Mouse (Mus musculus) embryonic fibroblast, embryonic 13.5 days (primary cell): ENCODE measurements around the gene Ncoa7. TPM values are rescaled to one million over a fixed set of nuclear protein-coding genes. Genes with fewer than 3 reads are reported as not detected.

ENCODE experiments used
- H3K27ac ChIP-seq: 2 replicates; pipeline ENCODE4 v1.5.1; 2012; ENCODE audit warnings: low read length, control low read depth, inconsistent platforms; ENCODE audit not compliant: insufficient read depth
- H3K4me1 ChIP-seq: 2 replicates; pipeline ENCODE4 v1.6.1; 2011; ENCODE audit warnings: low read length; ENCODE audit not compliant: control insufficient read depth, insufficient read depth
- H3K4me3 ChIP-seq: 2 replicates; pipeline ENCODE4 v1.5.1; 2011; ENCODE audit warnings: mild to moderate bottlenecking, control low read depth, low read length; ENCODE audit not compliant: insufficient read depth
- CTCF ChIP-seq: IDR thresholded peaks from 2 replicates; pipeline ENCODE4 v1.5.1; 2011; ENCODE audit warnings: mild to moderate bottlenecking, control low read depth, low read length, moderate library complexity, borderline replicate concordance; ENCODE audit not compliant: insufficient read depth
- POLR2A ChIP-seq: IDR thresholded peaks from 2 replicates; pipeline ENCODE4 v1.6.1; 2011; ENCODE audit warnings: low read depth, mild to moderate bottlenecking, control low read depth, low read length, moderate library complexity
- polyA plus RNA-seq: library from polyadenylated mRNA; stranded (reverse); fragments of >200 nt; gene quantifications from 2 replicates; pipeline ENCODE4 v1.2.4, GENCODE M21; 2011; ENCODE audit warnings: low read depth; ENCODE audit not compliant: missing spikeins, insufficient read length

Ncoa7 gene
- polyA plus RNA-seq, 1 experiment = 17.4 TPM

DNA sequence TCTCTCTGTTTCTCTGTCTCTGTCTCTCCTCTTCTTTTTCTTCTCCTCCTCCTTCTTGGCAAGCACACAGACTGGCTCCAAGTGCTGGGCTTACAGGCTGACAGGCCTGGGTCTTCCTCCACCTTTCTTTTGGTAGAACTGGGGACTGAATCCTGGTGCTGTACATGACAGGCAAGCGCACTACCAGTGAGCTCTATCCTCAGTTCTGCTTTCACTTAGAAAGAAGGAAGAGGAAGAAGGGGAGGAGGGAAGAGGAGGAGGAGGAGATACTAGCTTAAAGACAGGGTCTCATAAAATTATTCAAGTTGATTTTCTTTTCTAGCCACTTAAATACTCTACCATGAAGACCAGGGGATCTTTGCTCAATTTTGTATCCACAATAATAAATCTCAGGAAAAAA, 80.1 kb downstream of the Ncoa7 start:
- Histone ChIP-seq H3K4me1 (peaks cover 3% of the 10 kb centered on the region; the same call in 1 of the 2 replicates), H3K4me3 (no peak overlapping the region), H3K27ac (no peak overlapping the region)
- TF ChIP-seq CTCF (no peak), POLR2A (no peak)

DNA sequence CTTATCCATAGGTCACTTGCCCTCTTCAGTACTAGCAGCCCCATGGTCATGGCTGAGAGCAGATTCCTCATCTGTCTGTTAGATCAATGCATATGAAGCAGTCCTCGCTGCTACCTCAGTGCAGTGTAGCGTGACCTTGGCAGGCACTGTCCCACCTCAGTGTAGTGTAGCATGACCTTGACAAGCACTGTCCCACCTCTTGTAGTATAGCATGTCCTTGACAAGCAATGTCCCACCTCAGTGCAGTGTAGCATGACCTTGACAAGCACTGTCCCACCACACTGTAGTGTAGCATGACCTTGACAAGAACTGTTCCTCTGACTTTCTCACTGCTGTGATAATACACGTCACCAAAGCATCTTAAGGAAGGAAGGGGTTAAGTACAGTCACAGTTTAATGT, 82.6 kb downstream of the Ncoa7 start:
- Histone ChIP-seq H3K4me1 (peaks cover 3% of the 10 kb centered on the region; the same call in 1 of the 2 replicates), H3K27ac (no peak overlapping the region), H3K4me3 (no peak overlapping the region)
- no peak for TF ChIP-seq CTCF
- TF ChIP-seq POLR2A = no peak

DNA sequence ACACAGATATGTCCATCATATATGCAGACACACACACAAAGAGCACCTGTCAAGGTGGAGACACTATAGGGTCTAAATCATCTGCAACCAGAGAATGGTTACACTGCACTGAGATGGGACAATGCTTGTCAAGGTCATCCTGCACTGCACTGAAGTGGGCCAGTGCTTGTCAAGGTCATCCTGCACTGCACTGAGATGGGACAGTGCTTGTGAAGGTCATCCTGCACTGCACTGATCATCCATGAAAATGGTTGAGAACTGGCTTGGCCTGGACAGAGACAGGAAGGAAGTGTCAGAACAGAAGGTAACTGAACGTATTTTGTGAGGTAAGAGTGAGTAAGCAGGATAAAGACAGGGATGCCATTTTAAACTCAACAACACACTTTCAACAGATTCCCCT, 83.2 kb downstream of the Ncoa7 start:
- H3K4me3 ChIP-seq = no peak overlapping the region
- TF ChIP-seq POLR2A = no peak
- H3K27ac ChIP-seq = no peak overlapping the region
- peaks cover 3% of the 10 kb centered on the region; the same call in 1 of the 2 replicates for H3K4me1 ChIP-seq

DNA sequence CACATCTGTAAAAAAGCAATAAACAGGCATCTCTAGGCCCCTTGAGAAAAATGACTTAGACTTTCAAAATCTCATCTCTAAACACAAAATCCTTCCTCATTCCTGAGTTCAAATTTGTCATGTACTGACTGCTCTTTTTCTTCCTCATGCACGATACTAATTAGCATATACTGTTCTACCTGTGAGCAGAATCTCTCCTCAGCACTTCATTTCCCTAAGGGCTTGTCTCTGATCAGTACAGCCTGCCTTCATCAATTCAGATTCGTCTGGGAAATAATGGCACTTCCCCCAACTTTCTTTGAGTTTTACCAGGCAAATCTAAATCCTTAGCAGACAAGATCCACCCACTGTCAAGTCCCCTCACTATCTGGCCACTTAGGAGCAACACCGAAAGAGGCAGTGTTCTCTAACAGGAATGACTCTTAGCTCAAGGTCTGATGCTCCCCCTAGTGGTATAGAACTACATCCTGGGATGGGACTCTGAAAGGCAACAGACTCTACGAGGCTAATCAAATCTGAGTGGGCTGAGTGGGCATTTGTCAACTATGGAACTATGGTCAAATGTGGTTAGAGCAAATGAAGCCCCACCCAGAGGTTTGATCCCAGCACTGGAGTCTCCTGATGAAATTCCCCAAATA, 84.3 kb downstream of the Ncoa7 start:
- Histone ChIP-seq H3K4me1 (peaks cover 5% of the 10 kb centered on the region; the same call in 1 of the 2 replicates), H3K4me3 (no peak overlapping the region), H3K27ac (no peak overlapping the region)
- TF ChIP-seq CTCF (0 out of 2 replicates have a peak, but pooled peaks have one; percentile 8), POLR2A (no peak)

DNA sequence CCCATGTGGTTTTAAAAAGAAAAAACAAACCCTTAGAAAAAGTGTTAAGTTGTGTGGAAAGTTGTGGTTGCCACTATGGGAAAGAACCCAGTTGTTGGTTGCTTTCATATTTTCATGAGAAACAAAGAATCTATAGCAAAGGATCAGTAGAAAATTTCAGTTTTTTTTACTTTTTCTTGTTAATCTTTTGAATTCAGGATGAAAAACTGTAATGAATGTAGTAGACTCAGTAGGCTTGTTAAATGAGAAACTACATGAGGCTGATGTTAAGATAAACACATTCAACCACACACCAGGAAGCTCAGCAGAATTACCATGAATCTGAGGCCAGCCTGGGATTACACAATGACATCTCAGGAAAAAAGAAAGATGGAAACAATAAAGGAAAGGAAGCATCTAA, 87.0 kb downstream of the Ncoa7 start:
- H3K4me3 ChIP-seq = no peak overlapping the region
- TF ChIP-seq POLR2A (no peak), CTCF (no peak)
- H3K27ac ChIP-seq = no peak overlapping the region
- H3K4me1 ChIP-seq = peaks cover 5% of the 10 kb centered on the region

DNA sequence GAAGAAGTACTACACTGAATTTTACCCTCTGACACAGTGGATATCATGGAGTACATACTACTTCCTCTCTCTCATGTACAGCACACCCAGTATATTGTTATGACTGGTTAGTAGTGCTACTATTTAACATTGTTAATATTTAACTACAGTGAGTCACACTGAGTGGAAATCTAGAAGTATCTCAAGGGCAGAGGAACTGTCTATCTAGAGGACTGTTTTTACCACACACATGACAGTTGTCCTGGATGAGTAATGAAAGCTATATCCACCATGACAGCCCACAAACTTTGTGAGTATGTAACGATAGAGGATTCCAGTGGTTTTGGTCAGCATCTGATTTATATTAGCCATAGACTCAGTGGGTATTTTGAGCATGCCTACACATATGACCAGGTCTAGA, 90.6 kb downstream of the Ncoa7 start:
- peak overlapping the region; percentile 85 for H3K27ac ChIP-seq
- H3K4me3 ChIP-seq = no peak overlapping the region
- TF ChIP-seq POLR2A (no peak), CTCF (no peak)
- H3K4me1 ChIP-seq = peaks cover 8% of the 10 kb centered on the region

DNA sequence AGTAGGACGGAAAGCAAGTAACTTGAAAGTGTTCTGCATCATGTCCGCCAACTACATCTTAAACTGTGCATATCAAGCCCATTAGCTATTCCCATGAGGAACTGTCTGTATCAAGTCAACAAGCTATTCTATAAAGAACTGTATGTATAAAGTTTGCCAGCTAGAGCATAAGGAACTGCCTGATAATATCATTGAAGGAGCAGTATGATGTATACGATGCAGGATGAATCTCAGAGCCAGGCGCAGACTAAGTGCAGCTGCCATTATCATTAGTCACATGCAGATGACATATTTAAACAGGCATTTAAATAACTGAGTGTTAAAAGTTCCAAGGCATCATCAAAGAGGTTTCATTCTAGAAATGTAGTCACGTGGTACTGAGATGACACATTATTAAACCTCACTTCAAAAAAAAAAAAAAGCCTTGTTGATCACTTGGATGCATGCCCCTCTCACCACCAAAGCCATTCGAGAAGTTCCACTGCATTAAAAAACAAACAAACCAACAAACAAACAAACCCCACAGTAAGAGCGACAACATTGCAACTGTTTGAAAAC, 93.2 kb downstream of the Ncoa7 start:
- Histone ChIP-seq H3K4me3 (no peak overlapping the region), H3K4me1 (peaks cover 8% of the 10 kb centered on the region), H3K27ac (no peak overlapping the region)
- TF ChIP-seq POLR2A = no peak
- no peak for TF ChIP-seq CTCF

DNA sequence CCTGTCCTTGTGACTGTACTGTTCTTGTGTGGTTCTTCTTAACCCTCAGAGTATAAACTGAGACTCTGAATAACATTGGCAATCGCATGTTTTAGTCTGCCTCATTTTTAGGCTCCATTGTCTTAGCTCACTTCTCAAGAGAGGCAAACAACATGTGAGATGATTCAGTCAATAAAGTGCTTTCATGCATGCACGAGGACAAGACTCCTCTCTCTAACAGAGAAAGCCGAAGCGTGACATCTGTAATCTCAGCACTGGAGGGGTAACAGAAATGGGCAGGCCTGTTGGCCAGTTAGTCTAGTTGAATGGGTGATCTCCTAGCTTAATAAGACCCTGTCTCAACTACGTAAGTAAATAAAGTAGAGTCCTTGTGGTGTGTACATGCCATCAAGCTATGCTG, 95.1 kb downstream of the Ncoa7 start:
- H3K4me1 ChIP-seq = peaks cover 6% of the 10 kb centered on the region
- no peak overlapping the region for H3K4me3 ChIP-seq
- TF ChIP-seq CTCF (no peak), POLR2A (no peak)
- H3K27ac ChIP-seq = no peak overlapping the region

DNA sequence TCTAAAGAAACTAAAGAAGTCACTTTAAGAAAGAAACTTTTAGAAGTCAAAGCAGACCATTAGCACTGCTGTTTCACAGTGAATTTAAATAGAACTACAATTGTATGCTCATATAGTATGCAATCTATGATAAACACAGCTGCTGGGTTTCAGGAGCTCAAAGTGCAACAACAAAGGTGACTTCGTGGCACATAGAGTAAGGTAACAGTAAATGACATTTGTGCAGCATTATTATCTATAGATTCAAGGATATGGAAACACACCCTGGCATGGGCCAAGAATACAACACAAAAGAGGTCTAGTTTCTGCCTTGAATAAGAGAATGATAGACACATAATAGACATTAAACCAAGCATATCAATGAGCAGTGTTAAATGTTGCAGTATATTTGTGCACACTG, 100.5 kb downstream of the Ncoa7 start:
- no peak overlapping the region for H3K27ac ChIP-seq
- H3K4me1 ChIP-seq = no peaks in the 10 kb centered on the region
- H3K4me3 ChIP-seq = no peak overlapping the region
- TF ChIP-seq CTCF (no peak), POLR2A (no peak)

DNA sequence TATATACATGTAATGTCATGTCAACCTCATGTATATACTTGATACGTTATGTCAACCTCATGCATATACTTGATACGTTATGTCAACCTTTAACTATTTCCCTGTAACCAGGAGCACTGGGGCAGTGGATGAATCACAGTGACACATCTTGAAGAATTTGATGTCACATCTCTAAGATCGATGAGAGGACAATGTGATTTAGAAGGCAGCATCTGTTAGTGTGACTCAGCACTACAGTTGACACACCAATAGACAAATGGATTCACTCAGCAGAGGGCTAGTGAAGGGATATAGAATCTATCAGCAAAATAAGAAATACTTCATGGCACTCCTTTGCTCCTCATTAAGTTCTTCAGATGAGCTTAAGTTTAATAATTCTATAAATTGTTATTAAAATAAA, 116.3 kb downstream of the Ncoa7 start:
- no peak overlapping the region for H3K4me3 ChIP-seq
- H3K27ac ChIP-seq = no peak overlapping the region
- no peaks in the 10 kb centered on the region for H3K4me1 ChIP-seq
- TF ChIP-seq POLR2A (no peak), CTCF (no peak)

DNA sequence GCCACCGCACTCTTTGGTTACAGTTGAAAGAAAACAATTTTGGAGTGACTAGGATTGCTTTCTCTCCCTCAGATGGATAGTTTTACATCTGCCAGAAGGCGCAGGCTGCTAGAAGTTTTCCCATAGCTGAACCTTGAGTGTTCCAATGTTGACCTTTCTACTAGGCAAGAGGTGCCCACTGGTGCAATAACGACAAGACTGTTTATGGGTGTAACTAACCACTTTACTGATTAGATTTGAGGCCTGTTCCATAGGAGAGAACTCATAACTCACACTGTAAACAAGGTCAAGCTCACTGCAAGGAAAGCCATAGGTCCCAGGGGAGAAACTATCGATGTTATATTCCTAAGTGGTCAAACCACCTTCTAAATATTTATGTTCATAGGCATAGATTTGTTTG, 119.7 kb downstream of the Ncoa7 start:
- H3K4me1 ChIP-seq = no peaks in the 10 kb centered on the region
- TF ChIP-seq POLR2A = no peak
- no peak for TF ChIP-seq CTCF
- H3K4me3 ChIP-seq = no peak overlapping the region
- H3K27ac ChIP-seq = no peak overlapping the region
